Mouse (Mus musculus): ENCODE data around the gene Tmem119.

- no peak for TF ChIP-seq GATA1 (IDR thresholded peaks at IDR 0.05; ENCODE audit: low read length)
- TF ChIP-seq TAL1 (IDR thresholded peaks at IDR 0.05; ENCODE audit: low read length) = no peak
These were observed 19.1 kb downstream of the Tmem119 start for GRCm38 (mm10) chr5:113781254-113781653.
